Mouse (Mus musculus): ENCODE measurements around the gene Supt5.

GRCm38 (mm10) chr7:28277237-28277614 lies 61.3 kb downstream of the Supt5 start:
- no peak for TF ChIP-seq CTCF (conservative IDR thresholded peaks at IDR 0.05; ENCODE audit: insufficient read depth, insufficient read length, low read depth, low read length)
- TF ChIP-seq POLR2A (IDR thresholded peaks at IDR 0.05; ENCODE audit: low read depth, low read length) = no peak

All from kidney, adult 2 months (tissue).